Mouse (Mus musculus): ENCODE measurements around the gene Klhl29.

DNA sequence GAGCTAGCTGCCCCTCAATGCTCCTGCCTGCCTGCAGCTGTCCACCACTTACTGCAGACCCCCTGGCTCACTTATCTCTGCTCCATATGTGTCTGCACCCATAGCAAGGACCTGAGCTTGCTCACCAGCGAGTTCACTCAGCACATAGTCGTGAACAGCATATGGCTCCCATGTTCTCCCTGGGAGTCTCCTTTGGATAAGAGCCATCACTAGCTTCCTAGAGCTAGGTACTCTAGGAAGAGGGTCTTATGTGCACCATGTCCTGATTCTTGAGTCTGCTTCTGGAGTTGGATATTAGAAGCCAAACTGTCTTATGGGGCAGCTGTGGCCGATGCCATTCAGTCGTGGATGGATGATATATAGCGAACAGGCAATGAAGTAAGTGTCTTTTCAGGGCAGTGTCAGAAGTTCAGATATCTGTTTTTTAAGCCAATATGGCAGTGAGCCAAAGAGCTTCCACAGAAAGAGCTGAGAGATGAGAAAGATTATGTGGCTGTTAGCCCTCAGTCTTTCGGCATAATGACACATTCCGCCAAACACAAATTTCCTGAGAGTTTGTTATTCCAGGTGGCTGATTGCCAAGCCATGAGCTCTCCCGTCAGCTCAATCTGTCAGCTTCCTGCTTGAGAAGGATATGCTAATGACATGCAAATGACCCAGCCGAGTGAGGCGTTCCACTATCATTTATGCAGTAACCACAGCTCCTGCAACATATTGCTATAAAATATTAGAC lies 287.5 kb downstream of the Klhl29 start:
- TF ChIP-seq POLR2A (IDR thresholded peaks at IDR 0.05; ENCODE audit: borderline replicate concordance, extremely low read depth, insufficient read depth, insufficient read length, poor library complexity, severe bottlenecking) (no peak), CTCF (IDR thresholded peaks at IDR 0.05; ENCODE audit: borderline replicate concordance, extremely low read depth, insufficient read depth, insufficient read length) (no peak)

Measured in brain, embryonic 14.5 days (tissue).